In the genomic region with DNA sequence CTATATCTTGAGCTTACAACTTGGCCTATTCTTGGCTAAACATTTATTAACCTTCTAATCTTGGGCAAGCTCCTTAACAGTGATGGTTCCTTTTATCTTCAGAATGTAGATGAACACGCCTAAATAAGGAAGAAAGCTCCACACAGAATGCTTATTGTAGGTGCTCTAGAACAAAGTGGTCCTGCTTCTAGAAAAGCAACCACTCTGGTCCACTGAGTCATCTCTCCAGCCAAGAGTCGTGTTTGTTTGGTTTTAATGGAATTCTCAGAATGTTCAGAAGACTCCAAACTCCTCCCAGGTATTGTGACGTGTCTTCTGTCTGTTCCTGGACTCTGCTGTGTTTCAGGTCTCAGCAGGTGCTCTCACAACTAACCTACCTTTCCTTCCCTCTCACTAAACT, we compare ENCODE assay signal across 16 mouse cellular contexts.
"Had no signal": no experiment of that assay in that cellular context is flagged by ENCODE, and none has a peak within 500 bp of the region (broad histone marks: within the 10 kb centered on the region; RNA-seq: fewer than 3 reads in every experiment).

No protein-coding gene starts in this region.

- H3K4me3 ChIP-seq: limb, embryonic 12.5 days; limb, embryonic 15.5 days had no signal

- ATAC-seq: liver, postnatal 0 days had no signal

- H3K9ac ChIP-seq: limb, embryonic 12.5 days; limb, embryonic 15.5 days; liver, embryonic 14.5 days; liver, postnatal 0 days; lung, embryonic 14.5 days had no signal

- H3K9me3 ChIP-seq: limb, embryonic 12.5 days; limb, embryonic 15.5 days had no signal

- DNase-seq: kidney, adult 2 months; kidney, postnatal 10 days; kidney, postnatal 36 days; layer of hippocampus, postnatal 36 days; left cerebral cortex, postnatal 4 days; liver, postnatal 0 days; lung, embryonic 14.5 days; lung, postnatal 14 days; midbrain, embryonic 14.5 days; thymus, adult 18-20 months; thymus, postnatal 36 days had no signal

- H3K27me3 ChIP-seq: limb, embryonic 12.5 days; limb, embryonic 15.5 days had no signal

- H3K4me2 ChIP-seq: limb, embryonic 12.5 days; limb, embryonic 15.5 days; liver, embryonic 11.5 days; lung, embryonic 14.5 days; midbrain, embryonic 11.5 days had no signal

- H3K27ac ChIP-seq: limb, embryonic 12.5 days; limb, embryonic 15.5 days; liver, embryonic 14.5 days had no signal
